Mouse (Mus musculus): ENCODE results near the gene Gm4302.
"Not testable (repeated sequence)": the region's sequence is repeated elsewhere in the genome, so short reads cannot be mapped to it uniquely, and the experiment has no call there.

Gene Gm4302

GRCm38 (mm10) chr10:100340536-100340935 lies at the start of gene Gm4302:
Gene Gm4302 (plus strand): TSS chr10:100340836.
- not testable (repeated sequence) for DNase-seq (ENCODE audit: low spot score in 2 of 2)

GRCm38 (mm10) chr10:100296105-100296504 lies 44.5 kb upstream of the Gm4302 start:
- no peak for DNase-seq (ENCODE audit: low spot score in 2 of 2)

GRCm38 (mm10) chr10:100300106-100300505 lies 40.5 kb upstream of the Gm4302 start:
- DNase-seq (ENCODE audit: low spot score in 2 of 2): not testable (repeated sequence)

GRCm38 (mm10) chr10:100335376-100335775 lies 5.3 kb upstream of the Gm4302 start, which contains the start of gene Gm4301:
Gene Gm4301 (plus strand): TSS chr10:100335676.
- not testable (repeated sequence) for DNase-seq (ENCODE audit: low spot score in 2 of 2)

- DNase-seq (ENCODE audit: low spot score in 2 of 2): not testable (repeated sequence)
Observed at GRCm38 (mm10) chr10:100345672-100346071, 5.0 kb downstream of the Gm4302 start, which contains the start of gene Gm4303. Gene Gm4303 (plus strand): TSS chr10:100345972.

GRCm38 (mm10) chr10:100350793-100351192 lies 10.2 kb downstream of the Gm4302 start, which contains the start of gene Gm4305:
Gene Gm4305 (plus strand): TSS chr10:100351093.
- DNase-seq (ENCODE audit: low spot score in 2 of 2): not testable (repeated sequence)

GRCm38 (mm10) chr10:100356841-100357240 lies 16.2 kb downstream of the Gm4302 start:
- DNase-seq (ENCODE audit: low spot score in 2 of 2): peak; percentile 0 to 2

- not testable (repeated sequence) for DNase-seq (ENCODE audit: low spot score in 2 of 2)
Observed at GRCm38 (mm10) chr10:100361038-100361437, 20.4 kb downstream of the Gm4302 start, which contains the start of gene Gm4307. Gene Gm4307 (plus strand): TSS chr10:100361338.

- not testable (repeated sequence) for DNase-seq (ENCODE audit: low spot score in 2 of 2)
Observed at GRCm38 (mm10) chr10:100382460-100382859, 41.8 kb downstream of the Gm4302 start, which contains the start of gene Gm4312. Gene Gm4312 (minus strand): TSS chr10:100382560.

Data from urinary bladder, adult 18-20 months (tissue).